Mouse (Mus musculus) embryonic fibroblast, embryonic 13.5 days (primary cell): Measurements from ENCODE around the gene Dlg2. TPM values are rescaled to one million over a fixed set of nuclear protein-coding genes. Genes with fewer than 3 reads are reported as not detected.

Experiments used
- H3K27ac ChIP-seq: 2 replicates; pipeline ENCODE4 v1.5.1; 2012; ENCODE audit warnings: low read length, control low read depth, inconsistent platforms; ENCODE audit not compliant: insufficient read depth
- H3K4me1 ChIP-seq: 2 replicates; pipeline ENCODE4 v1.6.1; 2011; ENCODE audit warnings: low read length; ENCODE audit not compliant: control insufficient read depth, insufficient read depth
- H3K4me3 ChIP-seq: 2 replicates; pipeline ENCODE4 v1.5.1; 2011; ENCODE audit warnings: mild to moderate bottlenecking, control low read depth, low read length; ENCODE audit not compliant: insufficient read depth
- CTCF ChIP-seq: IDR thresholded peaks from 2 replicates; pipeline ENCODE4 v1.5.1; 2011; ENCODE audit warnings: mild to moderate bottlenecking, control low read depth, low read length, moderate library complexity, borderline replicate concordance; ENCODE audit not compliant: insufficient read depth
- POLR2A ChIP-seq: IDR thresholded peaks from 2 replicates; pipeline ENCODE4 v1.6.1; 2011; ENCODE audit warnings: low read depth, mild to moderate bottlenecking, control low read depth, low read length, moderate library complexity
- polyA plus RNA-seq: library from polyadenylated mRNA; stranded (reverse); fragments of >200 nt; gene quantifications from 2 replicates; pipeline ENCODE4 v1.2.4, GENCODE M21; 2011; ENCODE audit warnings: low read depth; ENCODE audit not compliant: missing spikeins, insufficient read length

Gene Dlg2
- polyA plus RNA-seq, 1 experiment = 5.2 TPM

DNA sequence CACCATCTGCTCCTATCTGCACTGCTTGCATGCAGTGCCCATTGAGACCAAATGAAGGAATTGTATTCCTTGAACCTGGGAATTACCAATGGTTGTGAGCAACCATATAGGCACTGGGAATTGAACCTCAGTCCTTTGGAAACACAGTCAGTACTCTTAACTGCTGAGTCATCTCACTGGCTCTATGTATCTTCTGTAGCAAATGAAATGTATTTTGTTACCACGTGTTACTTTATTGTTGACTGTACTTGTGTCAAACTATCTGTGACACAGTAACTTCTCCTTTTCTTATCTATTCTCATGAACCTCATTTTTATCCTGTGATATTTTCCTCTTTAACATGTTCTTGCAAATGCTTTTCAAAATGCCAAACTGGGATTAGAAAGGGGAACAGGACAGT, 1722.7 kb downstream of the Dlg2 start:
- no peak overlapping the region for H3K27ac ChIP-seq
- H3K4me3 ChIP-seq = no peak overlapping the region
- no peaks in the 10 kb centered on the region for H3K4me1 ChIP-seq
- no peak for TF ChIP-seq POLR2A
- no peak for TF ChIP-seq CTCF

DNA sequence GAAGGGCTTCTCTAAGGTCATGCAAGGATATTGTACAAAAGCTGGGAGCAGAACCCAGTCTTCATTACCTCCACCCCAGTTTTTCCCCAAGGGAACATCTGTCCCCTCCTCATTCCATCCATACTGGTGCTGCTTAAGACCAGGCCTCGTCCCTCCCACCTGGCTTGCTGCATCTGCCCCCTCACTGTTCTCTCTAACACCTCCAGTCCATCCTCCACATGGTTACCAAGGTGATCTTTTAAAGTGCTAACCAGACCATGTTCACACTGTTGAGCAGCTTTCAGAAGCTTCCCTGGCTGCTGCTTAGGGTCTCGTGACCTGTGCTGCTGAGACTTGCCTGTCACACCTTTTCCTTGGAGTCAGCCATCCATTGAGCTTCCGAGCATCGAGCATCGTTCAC, 1734.2 kb downstream of the Dlg2 start:
- H3K4me1 ChIP-seq = no peaks in the 10 kb centered on the region
- TF ChIP-seq POLR2A (no peak), CTCF (no peak)
- H3K4me3 ChIP-seq = no peak overlapping the region
- no peak overlapping the region for H3K27ac ChIP-seq

DNA sequence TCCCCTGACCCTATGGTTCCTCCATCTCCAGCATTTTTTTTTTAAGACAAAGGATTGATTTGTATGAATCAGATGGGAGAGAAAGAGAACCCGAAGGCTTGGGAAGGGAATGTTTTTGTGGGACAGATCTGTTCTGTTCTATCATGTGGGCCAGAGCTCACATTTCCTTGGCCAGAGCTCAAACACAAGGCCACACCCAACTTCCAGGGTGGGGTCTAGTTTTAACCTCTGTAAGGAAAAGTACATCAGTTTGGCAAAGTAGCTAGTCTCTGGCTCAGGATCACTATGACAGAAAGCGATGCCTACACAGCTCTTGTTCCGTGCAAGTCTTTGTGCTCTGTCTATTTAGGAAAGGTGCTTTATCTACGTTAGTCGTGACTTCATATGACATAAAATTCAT, 1737.3 kb downstream of the Dlg2 start:
- Histone ChIP-seq H3K27ac (no peak overlapping the region), H3K4me1 (no peaks in the 10 kb centered on the region), H3K4me3 (no peak overlapping the region)
- TF ChIP-seq POLR2A = no peak
- no peak for TF ChIP-seq CTCF

DNA sequence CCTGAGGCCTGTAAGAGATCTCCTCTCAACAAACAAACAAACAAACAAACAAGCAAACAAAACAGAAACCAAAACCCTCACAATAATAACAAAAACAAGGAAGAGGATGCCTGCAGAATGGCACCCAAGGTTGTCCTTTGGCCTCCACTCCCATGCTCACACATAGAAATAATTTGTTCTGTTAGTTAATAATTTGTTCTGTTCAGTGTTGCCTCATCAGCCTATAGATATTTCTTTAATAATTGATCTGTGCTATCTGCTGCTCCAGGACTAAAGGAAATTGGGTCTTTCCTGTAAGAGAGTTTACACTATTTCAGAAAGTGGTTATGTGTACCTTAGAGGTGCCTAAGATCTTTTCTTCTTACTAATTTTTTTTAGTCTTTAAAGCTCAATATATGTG, 1741.7 kb downstream of the Dlg2 start:
- TF ChIP-seq CTCF (no peak), POLR2A (no peak)
- Histone ChIP-seq H3K4me3 (no peak overlapping the region), H3K27ac (no peak overlapping the region), H3K4me1 (no peaks in the 10 kb centered on the region)

DNA sequence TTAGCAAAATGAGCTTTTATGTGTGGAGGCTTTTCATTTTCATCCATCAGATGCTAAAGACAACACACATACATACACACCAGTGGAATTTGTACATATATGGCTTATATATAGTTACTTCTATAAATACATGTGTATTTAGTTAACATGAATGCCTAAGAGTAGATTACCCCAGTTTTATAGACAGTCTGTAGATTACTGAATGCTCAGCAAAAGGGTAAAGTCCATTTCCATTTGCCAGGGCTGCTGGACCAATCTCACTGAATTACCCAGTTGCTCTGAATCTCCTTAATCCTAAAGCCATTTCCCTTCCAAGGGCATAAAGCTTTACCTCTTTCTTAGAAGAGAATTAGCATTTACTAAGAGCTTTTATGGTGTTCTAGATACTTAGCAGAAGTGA, 1744.1 kb downstream of the Dlg2 start:
- no peak overlapping the region for H3K4me3 ChIP-seq
- no peak overlapping the region for H3K27ac ChIP-seq
- TF ChIP-seq POLR2A = no peak
- TF ChIP-seq CTCF = no peak
- no peaks in the 10 kb centered on the region for H3K4me1 ChIP-seq

DNA sequence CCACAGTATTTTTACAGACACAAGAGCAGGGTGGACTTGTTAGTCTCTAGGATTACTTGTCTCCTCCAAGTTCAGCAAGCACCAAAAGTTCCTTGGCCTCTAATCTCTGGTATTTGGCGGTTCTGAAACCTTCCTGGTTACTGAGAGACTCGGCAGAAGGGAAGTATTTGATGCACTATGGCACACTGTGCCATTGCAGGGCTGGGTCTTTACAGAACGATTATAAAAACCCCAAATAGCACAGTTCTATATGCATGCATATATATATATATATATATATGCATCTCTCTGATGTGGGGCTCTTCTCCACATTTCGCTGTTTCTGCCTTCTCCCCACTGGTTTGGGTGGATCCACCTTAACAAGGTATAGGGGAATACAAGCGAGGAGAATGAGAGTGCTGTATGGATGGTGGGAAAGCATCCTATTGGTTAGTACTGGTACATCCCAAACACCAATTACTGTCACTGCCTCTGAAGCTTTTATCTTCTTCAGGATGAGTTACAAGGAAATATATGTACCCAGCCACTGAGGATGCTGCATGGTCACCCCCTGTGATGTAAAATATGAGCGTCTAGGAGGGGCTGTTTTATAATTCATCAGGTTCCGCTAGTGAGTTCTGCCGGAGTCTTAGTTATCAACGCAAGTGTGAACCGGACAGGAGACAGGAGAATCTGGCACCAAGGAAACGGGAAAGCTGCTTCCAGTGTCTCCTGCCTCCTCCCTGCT, 1758.2 kb downstream of the Dlg2 start:
- no peaks in the 10 kb centered on the region for H3K4me1 ChIP-seq
- no peak for TF ChIP-seq POLR2A
- H3K27ac ChIP-seq = no peak overlapping the region
- H3K4me3 ChIP-seq = no peak overlapping the region

DNA sequence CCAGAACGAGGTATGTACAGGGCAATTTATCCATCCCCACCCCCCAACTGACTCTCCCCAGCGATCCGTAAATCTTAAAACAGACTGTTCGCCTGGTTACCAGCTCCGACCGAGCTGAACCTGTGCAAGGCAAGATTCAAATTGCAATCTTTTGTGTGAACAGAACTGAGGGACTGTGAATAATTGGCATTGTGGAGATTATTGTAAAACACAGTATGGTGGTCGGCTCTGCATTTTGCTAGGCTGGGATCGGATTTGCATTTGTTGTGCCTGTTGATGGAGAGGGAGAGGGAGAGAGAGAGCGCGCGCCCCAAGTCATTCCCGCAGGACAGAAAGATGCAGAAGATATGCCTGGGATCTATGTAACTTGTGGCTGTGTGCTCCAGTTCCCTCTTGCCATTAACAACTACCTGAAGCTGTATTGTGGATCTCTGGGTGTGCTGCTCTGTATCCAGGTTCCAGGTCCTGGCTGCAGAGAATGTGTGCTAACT, 1759.1 kb downstream of the Dlg2 start:
- H3K27ac ChIP-seq = no peak overlapping the region
- TF ChIP-seq CTCF = no peak
- TF ChIP-seq POLR2A = no peak
- H3K4me1 ChIP-seq = no peaks in the 10 kb centered on the region
- no peak overlapping the region for H3K4me3 ChIP-seq

DNA sequence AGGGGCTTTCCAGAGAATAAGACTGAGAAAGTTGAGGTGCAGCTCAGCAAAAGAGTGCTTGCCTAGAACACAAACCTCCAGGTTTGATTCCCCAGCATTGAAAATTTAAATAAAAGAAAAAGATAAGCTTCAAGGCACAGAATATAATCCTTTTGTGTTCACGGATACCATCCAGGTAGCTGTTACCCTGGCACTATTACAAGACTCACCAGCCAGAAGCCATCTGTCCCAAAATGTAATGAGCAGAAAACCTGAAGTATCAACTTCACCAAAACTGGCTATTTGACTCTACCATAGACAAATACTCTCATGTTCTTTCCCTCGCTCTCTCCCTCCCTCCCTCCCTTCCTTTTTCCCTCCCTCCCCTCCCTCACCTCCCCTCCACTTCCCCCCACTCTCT, 1764.4 kb downstream of the Dlg2 start:
- H3K4me3 ChIP-seq = no peak overlapping the region
- no peaks in the 10 kb centered on the region for H3K4me1 ChIP-seq
- H3K27ac ChIP-seq = no peak overlapping the region
- TF ChIP-seq POLR2A = no peak
- TF ChIP-seq CTCF = no peak

DNA sequence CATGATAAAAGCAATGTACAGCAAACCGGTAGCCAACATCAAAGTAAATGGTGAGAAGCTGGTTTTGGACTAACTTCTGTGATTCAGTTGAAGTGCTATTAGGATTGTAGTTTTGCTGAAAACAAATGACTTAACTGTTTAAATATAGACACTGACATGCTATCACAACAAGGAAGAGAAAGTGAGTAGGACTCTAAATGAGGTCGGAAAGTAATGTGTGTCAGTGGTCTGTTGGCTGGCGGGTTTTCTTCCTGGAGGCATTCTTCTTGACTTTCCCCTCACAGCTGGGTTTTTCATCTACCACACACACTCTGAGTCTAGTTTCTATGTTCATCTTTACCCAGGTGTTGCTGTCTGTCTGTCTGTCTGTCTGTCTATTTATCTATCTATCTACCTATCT, 1771.1 kb downstream of the Dlg2 start:
- TF ChIP-seq POLR2A (no peak), CTCF (no peak)
- Histone ChIP-seq H3K27ac (no peak overlapping the region), H3K4me1 (no peaks in the 10 kb centered on the region), H3K4me3 (no peak overlapping the region)

DNA sequence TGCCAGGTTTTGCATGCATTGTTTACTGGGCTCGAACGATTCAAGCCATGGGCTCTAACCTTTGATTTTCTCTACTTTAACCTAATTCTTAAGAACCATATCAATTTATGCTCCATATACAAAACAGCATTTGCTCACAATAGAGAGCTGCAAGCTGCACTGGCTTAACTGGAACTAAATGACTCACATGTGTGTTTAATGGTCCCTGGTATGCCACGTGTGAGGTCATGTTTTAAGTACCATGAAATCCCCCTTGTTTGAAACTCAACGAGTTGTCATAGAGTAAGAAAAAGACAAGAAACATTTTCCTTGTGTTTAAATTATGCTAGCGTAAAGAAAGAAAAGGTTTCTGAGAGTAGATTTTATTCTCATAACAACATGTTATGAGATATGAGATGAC, 1772.1 kb downstream of the Dlg2 start:
- TF ChIP-seq CTCF (no peak), POLR2A (no peak)
- Histone ChIP-seq H3K4me1 (no peaks in the 10 kb centered on the region), H3K27ac (no peak overlapping the region)

More for the DNA sequence above, 1772.1 kb downstream of the Dlg2 start:
- no peak overlapping the region for H3K4me3 ChIP-seq
